Mouse (Mus musculus): Measurements from ENCODE around the gene H2al1a.

The H2al1a gene

DNA sequence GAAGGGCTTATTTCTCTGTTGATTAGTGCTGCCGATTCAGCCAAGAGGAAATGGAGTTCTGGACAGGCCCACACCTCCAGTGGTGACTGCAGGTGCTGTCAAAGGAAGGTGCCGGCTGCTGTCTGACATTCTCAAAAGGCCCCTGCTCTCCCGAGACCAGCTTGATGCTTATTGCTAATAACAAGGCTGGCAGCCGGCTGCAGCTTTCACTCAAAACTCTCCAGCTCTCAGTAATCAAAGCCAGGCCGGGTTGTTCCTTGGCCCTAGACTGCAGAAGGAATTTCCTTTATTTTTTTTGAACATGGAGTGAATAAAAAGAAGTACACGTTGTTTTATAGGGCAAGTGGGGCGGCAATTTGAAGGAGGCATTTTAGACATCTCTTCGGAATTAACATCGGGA is 46.7 kb downstream of the H2al1a start:
- no peak for DNase-seq (ENCODE audit: low spot score)

DNA sequence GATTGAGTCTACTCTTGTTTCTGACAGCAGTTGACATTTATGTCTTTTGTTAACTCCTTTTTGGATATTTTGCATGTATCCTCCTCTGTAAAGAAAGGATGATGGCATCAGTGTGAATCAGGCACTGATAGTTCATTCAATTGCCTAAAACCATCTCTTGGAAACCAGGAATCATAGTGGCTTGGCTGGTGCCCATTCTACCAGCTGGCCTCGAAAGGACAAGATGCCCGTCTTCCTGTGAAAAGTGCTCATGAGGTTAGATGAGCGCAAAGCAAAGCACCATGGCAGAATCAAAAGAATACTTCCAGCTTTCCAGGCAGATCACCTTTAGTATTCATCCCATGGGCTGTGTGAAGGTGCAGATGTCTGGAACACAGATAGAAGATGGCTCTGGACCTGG is 47.7 kb downstream of the H2al1a start:
- no peak for DNase-seq (ENCODE audit: low spot score)

Data from spleen, adult 12 weeks (tissue).